Mouse (Mus musculus) hindbrain, embryonic 11.5 days (tissue): ENCODE results near the gene Olfr703. TPM values are rescaled to one million over a fixed set of nuclear protein-coding genes. Genes with fewer than 3 reads are reported as not detected.

Source experiments
- polyA plus RNA-seq: library from polyadenylated mRNA; unstranded; fragments of >200 nt; fragmentation: Nextera tagmentation; extraction: Ambion mirVana; gene quantifications from 2 replicates; pipeline ENCODE4 v1.2.1, GENCODE M21; 2014

The Olfr703 gene
- polyA plus RNA-seq, 1 experiment from 2014 or later, result not detected

Other genes starting within 250 kb of the Olfr703 start
- not detected in 2 replicates for gene Olfr693, start 162.8 kb upstream of the Olfr703 start, polyA plus RNA-seq
- gene Olfr694, start 151.5 kb upstream of the Olfr703 start, polyA plus RNA-seq, result not detected in 2 replicates
- gene Olfr695, start 127.0 kb upstream of the Olfr703 start, polyA plus RNA-seq, result not detected in 2 replicates
- gene Olfr697, start 100.9 kb upstream of the Olfr703 start, polyA plus RNA-seq, result not detected in 2 replicates
- not detected in 2 replicates for gene Olfr698, start 88.0 kb upstream of the Olfr703 start, polyA plus RNA-seq
- not detected in 2 replicates for gene Olfr699, start 50.2 kb upstream of the Olfr703 start, polyA plus RNA-seq
- gene Olfr700, start 34.5 kb upstream of the Olfr703 start, polyA plus RNA-seq, result not detected in 2 replicates
- not detected in 2 replicates for gene Olfr701, start 29.2 kb upstream of the Olfr703 start, polyA plus RNA-seq
- gene Olfr702, start 9.5 kb upstream of the Olfr703 start, polyA plus RNA-seq, result not detected in 2 replicates
- gene Olfr704, start 19.8 kb downstream of the Olfr703 start, polyA plus RNA-seq, result not detected in 2 replicates
- gene Olfr705, start 33.5 kb downstream of the Olfr703 start, polyA plus RNA-seq, result not detected in 2 replicates
- not detected in 2 replicates for gene Olfr706, start 44.8 kb downstream of the Olfr703 start, polyA plus RNA-seq
- not detected in 2 replicates for gene Olfr707, start 57.9 kb downstream of the Olfr703 start, polyA plus RNA-seq
- gene Olfr1532-ps1, start 64.6 kb downstream of the Olfr703 start, polyA plus RNA-seq, result not detected in 2 replicates
- gene Olfr709-ps1, start 88.9 kb downstream of the Olfr703 start, polyA plus RNA-seq, result not detected in 2 replicates
- gene Olfr710, start 105.0 kb downstream of the Olfr703 start, polyA plus RNA-seq, result not detected in 2 replicates
- gene Olfr6, start 120.6 kb downstream of the Olfr703 start, polyA plus RNA-seq, result not detected in 2 replicates
- gene Olfr711, start 132.1 kb downstream of the Olfr703 start, polyA plus RNA-seq, result not detected in 2 replicates
- not detected in 2 replicates for gene Olfr2, start 162.7 kb downstream of the Olfr703 start, polyA plus RNA-seq
- not detected in 2 replicates for gene Olfr713, start 187.8 kb downstream of the Olfr703 start, polyA plus RNA-seq
- not detected in 2 replicates for gene Olfr714, start 227.6 kb downstream of the Olfr703 start, polyA plus RNA-seq
- gene Olfr17, start 249.9 kb downstream of the Olfr703 start, polyA plus RNA-seq, result not detected in 2 replicates